Mouse (Mus musculus) hindbrain, embryonic 16.5 days (tissue): ENCODE measurements around the gene Ccdc146. TPM values are rescaled to one million over a fixed set of nuclear protein-coding genes. Genes with fewer than 3 reads are reported as not detected.

ENCODE experiments used
- ATAC-seq: fragments of 200-750 bp; cut with Nextera tagmentation; 2 replicates; pipeline ENCODE4 v1.8.0; 2017; ENCODE audit warnings: moderate TSS enrichment, moderate library complexity
- H3K27ac ChIP-seq: fragments of 300-500 bp; sonication (generic); 2 replicates; pipeline ENCODE4 v1.5.1; 2014; ENCODE audit warnings: low read depth, mild to moderate bottlenecking, control low read depth, low read length, moderate library complexity
- H3K27me3 ChIP-seq: fragments of 300-500 bp; sonication (generic); replicated peaks from 2 replicates; pipeline ENCODE4 v1.6.1; 2014; ENCODE audit warnings: low read length; ENCODE audit not compliant: control insufficient read depth, insufficient read depth
- H3K36me3 ChIP-seq: fragments of 300-500 bp; sonication (generic); 2 replicates; pipeline ENCODE4 v1.6.1; 2014; ENCODE audit warnings: mild to moderate bottlenecking, low read length, moderate library complexity, mixed read lengths; ENCODE audit not compliant: control insufficient read depth, insufficient read depth
- H3K4me1 ChIP-seq: fragments of 300-500 bp; sonication (generic); 2 replicates; pipeline ENCODE4 v1.6.1; 2014; ENCODE audit warnings: low read depth, low read length; ENCODE audit not compliant: control insufficient read depth, insufficient read depth
- H3K4me2 ChIP-seq: fragments of 300-500 bp; sonication (generic); 2 replicates; pipeline ENCODE4 v1.6.1; 2014; ENCODE audit warnings: mild to moderate bottlenecking, low read length, control low read depth, moderate library complexity
- H3K4me3 ChIP-seq: fragments of 300-500 bp; sonication (generic); 2 replicates; pipeline ENCODE4 v1.5.1; 2014; ENCODE audit warnings: mild to moderate bottlenecking, low read length, control low read depth, moderate library complexity
- H3K9ac ChIP-seq: fragments of 300-500 bp; sonication (generic); 2 replicates; pipeline ENCODE4 v1.6.1; 2014; ENCODE audit warnings: low read depth, mild to moderate bottlenecking, control low read depth, low read length, moderate library complexity
- H3K9me3 ChIP-seq: fragments of 300-500 bp; sonication (generic); 2 replicates; pipeline ENCODE4 v1.6.1; 2014; ENCODE audit warnings: mild to moderate bottlenecking, low read length, moderate library complexity; ENCODE audit not compliant: control insufficient read depth
- WGBS: fragments of 180-500 bp; shearing (Covaris S2); extraction: QIAGEN DNeasy Blood & Tissue Kit; methylation state at CpG from one replicate; pipeline ENCODE4 v1.1.7; 2014; 5-methylcytosine and 5-hydroxymethylcytosine counted together
- polyA plus RNA-seq: library from polyadenylated mRNA; unstranded; fragments of >200 nt; fragmentation: Nextera tagmentation; extraction: Ambion mirVana; gene quantifications from 2 replicates; pipeline ENCODE4 v1.2.1, GENCODE M21; 2015

The Ccdc146 gene
- polyA plus RNA-seq, 1 experiment from 2014 or later: 0.75 TPM

DNA sequence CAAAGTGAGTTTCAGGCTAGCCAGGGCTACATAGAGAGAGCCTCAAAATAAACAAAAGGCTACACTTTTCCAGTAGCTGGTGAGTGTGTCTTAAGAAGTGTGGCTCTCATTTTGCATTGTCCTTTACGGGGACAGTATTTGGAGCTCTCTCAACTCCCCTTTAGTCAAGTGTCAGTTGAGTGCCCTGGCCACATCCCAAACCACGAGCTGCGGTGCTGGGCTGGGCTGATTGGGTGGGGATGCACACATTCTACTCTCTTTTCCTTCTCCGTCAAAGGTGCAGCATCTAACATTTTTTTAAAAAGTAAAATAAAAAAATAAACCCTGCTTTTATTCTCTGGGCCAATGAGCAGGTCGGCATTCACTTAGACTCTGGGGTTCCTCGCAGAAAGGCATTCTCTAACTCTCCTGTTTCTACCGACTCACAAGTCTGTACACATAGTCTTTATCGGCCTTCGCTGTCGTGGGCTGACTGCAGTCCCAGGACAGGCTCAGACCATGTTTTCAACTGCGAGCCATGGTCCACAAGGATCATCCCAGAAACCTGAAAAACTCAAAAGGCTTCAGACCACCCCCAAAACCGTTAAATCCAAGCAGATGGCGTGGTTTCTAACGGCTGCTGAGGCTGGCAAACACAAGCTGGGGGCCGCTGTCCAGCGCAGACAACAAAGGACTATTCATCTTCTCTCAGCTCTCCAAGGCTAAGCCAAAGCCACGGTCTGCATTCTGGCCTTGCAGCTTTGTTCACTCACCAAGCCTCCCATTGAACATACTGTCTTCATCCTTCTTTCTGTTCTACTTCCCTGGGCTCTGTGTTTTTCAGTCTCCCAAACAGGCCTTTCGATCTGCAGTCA, 161.0 kb downstream of the Ccdc146 start:
- peak overlapping the region; percentile 56 for H3K27ac ChIP-seq
- 27% methylated on average over 18 of the region's 18 CpGs for WGBS
- no peak overlapping the region for H3K4me3 ChIP-seq
- ATAC-seq: peak; percentile 83
- no peaks in the 10 kb centered on the region for H3K36me3 ChIP-seq
- H3K4me2 ChIP-seq: 0 out of 2 replicates have a peak overlapping the region, but pooled peaks have one; percentile 17
- H3K9me3 ChIP-seq: no peaks in the 10 kb centered on the region
- peaks cover 7% of the 10 kb centered on the region for H3K4me1 ChIP-seq
- H3K9ac ChIP-seq: 0 out of 2 replicates have a peak overlapping the region, but pooled peaks have one; percentile 27
- H3K27me3 ChIP-seq: no peaks in the 10 kb centered on the region

DNA sequence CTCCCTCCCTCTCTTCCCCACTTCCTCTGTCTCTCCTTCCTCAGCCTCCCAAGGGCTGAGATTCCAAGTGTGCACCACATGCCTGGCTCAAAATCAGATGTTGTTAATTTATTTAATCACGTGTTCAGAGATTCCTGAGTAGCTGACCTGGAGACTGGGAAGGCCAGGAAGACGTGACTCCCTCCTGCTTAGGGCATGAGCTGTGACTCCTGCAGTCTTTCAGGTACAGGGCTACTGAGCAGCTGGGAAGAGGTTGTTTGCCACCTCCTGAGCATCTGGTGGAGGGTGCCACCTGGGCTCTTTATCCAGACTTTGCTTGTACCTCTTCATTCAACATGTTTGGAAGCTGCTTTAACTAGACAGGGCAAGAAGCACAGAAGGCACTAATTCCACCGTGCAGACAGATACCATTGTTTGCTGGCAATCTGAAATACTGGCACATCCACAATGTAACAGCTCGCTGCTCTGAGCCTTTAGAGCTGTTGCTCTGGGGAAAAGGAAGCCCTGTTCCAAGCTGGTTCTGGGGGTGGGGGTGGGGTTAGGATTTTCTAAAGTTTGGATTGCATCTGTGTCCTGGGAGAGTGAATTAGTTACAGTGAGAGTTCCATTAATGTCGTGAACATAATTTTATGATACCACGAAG, 163.2 kb downstream of the Ccdc146 start:
- Histone ChIP-seq H3K36me3 (no peaks in the 10 kb centered on the region), H3K27ac (peak overlapping the region; percentile 51; the same call in 1 of the 2 replicates), H3K4me1 (peaks cover 7% of the 10 kb centered on the region), H3K9ac (no peak overlapping the region), H3K9me3 (no peaks in the 10 kb centered on the region), H3K27me3 (no peaks in the 10 kb centered on the region), H3K4me2 (no peak overlapping the region), H3K4me3 (no peak overlapping the region)
- 31% methylated on average over 6 of the region's 6 CpGs for WGBS
- 0 out of 2 replicates have a peak, but pooled peaks have one; percentile 21 for ATAC-seq

DNA sequence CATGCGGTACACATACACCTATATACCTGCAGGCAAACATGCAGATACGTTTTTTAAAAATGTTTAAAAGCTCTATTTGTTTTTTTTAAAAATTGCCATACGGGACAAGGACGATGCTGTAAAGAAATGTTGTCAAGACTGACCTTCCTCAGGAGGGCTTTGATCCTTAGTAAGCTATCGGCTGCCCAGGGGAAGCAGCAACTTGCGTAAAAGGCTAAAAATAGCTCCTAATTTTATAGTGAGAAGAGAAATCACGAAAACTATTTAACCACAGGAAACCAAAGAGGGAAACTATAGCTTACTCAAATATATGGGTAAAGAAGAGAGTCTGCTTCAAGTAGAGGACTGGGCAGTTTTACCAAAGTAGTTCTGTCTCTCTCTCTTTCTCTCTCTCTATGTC, 163.7 kb downstream of the Ccdc146 start:
- no peaks in the 10 kb centered on the region for H3K36me3 ChIP-seq
- no peak overlapping the region for H3K4me3 ChIP-seq
- ATAC-seq: no peak
- no peak overlapping the region for H3K9ac ChIP-seq
- H3K4me1 ChIP-seq: peaks cover 7% of the 10 kb centered on the region
- no peak overlapping the region for H3K4me2 ChIP-seq
- H3K27ac ChIP-seq: no peak overlapping the region
- WGBS: 77% methylated on average over 7 of the region's 7 CpGs
- H3K9me3 ChIP-seq: no peaks in the 10 kb centered on the region
- H3K27me3 ChIP-seq: no peaks in the 10 kb centered on the region

DNA sequence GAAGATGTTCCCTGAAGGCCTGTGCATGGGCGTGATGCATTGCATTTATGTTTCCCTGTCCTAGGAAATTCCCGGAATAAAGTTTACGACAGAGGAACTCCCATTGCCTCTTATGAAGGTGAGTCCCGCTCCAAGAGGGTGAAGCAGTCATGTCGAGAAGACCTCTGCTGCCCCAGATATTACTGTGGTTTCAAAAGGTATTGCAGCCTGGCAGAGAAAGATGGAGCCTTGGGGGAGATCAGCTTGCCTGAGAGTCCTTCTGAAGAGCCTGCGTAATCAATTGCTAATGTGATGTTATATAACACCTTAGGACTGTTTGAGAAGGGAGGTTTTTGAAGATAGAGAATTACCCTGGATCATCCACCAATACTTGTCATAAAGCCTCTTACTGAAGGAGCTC, 166.7 kb downstream of the Ccdc146 start:
- H3K27me3 ChIP-seq: no peaks in the 10 kb centered on the region
- no peak overlapping the region for H3K9ac ChIP-seq
- no peak overlapping the region for H3K4me3 ChIP-seq
- peaks cover 7% of the 10 kb centered on the region for H3K4me1 ChIP-seq
- ATAC-seq: no peak
- H3K36me3 ChIP-seq: no peaks in the 10 kb centered on the region
- 64% methylated on average over 6 of the region's 6 CpGs for WGBS
- H3K4me2 ChIP-seq: no peak overlapping the region
- no peaks in the 10 kb centered on the region for H3K9me3 ChIP-seq
- H3K27ac ChIP-seq: no peak overlapping the region

DNA sequence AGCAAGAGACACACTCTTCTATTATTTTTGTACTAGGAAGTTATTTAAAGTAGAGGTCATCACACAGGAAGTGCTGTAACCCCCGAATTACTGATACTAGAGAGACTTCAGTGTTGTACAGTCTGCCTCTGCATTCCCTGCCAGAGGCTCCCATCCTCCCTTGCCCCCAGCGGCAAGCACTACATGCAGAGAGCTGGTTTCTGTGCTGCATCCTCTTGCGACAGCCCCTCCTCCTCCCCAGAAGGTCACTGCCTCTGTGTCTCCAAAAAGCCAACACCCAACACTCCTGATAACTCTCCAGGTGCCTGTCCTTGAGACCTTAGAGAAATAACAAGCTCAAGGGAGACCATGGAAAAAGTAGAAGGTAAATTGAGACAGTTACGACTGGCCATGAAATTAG, 167.4 kb downstream of the Ccdc146 start:
- Histone ChIP-seq H3K4me3 (no peak overlapping the region), H3K27ac (no peak overlapping the region), H3K27me3 (no peaks in the 10 kb centered on the region), H3K9ac (no peak overlapping the region), H3K4me2 (no peak overlapping the region), H3K4me1 (peaks cover 7% of the 10 kb centered on the region), H3K36me3 (no peaks in the 10 kb centered on the region), H3K9me3 (no peaks in the 10 kb centered on the region)
- 68% methylated on average over 4 of the region's 4 CpGs for WGBS
- no peak for ATAC-seq

DNA sequence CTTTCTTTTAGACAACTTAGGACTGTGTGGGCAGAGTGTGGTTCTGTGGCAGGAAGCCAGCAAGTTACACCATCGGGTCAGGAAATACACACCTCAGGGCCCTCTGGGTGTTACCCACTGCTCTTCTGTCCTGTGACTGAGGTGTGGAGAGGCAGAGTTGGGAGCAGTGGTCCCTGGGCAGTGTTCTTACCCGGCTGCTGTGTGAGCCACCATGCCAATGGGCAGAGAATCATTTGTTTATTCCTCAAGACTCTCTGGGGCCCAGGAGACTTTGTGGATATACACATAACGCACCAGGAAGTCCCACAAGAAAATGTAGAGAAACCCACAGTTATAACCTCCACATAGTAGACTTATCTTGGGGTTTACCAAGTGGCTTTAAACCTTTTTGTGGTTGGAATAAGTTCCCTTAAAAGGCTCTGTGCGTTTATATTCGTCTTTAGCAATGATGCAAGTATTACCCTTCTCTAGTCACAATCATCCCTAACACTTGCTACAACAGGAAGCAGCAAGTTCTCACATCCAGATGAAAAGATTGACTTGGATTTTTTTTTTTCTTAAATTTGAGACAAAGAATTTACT, 168.8 kb downstream of the Ccdc146 start:
- no peak overlapping the region for H3K4me3 ChIP-seq
- H3K36me3 ChIP-seq: no peaks in the 10 kb centered on the region
- no peak overlapping the region for H3K27ac ChIP-seq
- WGBS: 91% methylated on average over 5 of the region's 5 CpGs
- no peaks in the 10 kb centered on the region for H3K4me1 ChIP-seq
- H3K4me2 ChIP-seq: no peak overlapping the region
- no peak overlapping the region for H3K9ac ChIP-seq
- no peak for ATAC-seq
- no peaks in the 10 kb centered on the region for H3K27me3 ChIP-seq
- no peaks in the 10 kb centered on the region for H3K9me3 ChIP-seq

DNA sequence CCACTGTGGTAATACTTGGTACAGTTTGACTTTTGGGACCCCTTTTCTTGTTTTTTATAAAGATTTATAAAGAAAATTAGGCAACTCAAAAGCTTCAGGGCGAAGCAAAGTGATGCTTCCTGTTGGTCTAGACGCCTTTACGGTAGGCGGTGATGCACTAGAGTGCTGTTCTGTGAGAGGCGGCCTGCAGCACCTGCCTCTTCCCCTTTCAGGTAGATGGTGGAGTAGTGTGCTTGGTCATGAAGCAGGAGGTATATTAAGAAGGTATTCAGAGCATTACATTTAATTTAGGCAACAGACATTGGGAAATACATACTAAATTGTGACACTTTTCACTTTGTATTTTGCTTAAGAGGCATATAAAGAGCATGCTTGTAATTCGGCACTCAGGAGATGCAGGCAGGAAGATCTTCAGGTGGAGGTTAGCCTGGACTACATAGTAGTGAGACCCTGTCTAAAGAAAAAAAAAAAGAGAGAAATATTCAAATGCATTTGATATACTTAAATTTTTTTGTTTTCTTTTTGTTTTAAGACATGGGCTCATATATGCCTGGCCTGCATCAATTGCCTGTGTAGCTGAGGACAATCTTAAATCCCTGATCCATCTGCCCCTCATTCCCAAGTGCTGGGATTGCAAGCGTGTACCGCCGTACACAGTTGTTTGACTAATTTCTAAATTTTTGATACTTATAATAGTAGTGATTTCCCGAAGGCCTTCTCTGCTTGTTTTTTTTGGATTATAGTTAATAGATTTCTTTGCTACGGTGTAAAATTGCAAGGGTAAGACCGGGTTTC, 169.5 kb downstream of the Ccdc146 start:
- Histone ChIP-seq H3K4me3 (no peak overlapping the region), H3K4me1 (no peaks in the 10 kb centered on the region), H3K27me3 (no peaks in the 10 kb centered on the region), H3K9ac (no peak overlapping the region), H3K4me2 (no peak overlapping the region), H3K36me3 (no peaks in the 10 kb centered on the region), H3K27ac (no peak overlapping the region), H3K9me3 (no peaks in the 10 kb centered on the region)
- ATAC-seq: no peak
- WGBS: 92% methylated on average over 12 of the region's 12 CpGs

DNA sequence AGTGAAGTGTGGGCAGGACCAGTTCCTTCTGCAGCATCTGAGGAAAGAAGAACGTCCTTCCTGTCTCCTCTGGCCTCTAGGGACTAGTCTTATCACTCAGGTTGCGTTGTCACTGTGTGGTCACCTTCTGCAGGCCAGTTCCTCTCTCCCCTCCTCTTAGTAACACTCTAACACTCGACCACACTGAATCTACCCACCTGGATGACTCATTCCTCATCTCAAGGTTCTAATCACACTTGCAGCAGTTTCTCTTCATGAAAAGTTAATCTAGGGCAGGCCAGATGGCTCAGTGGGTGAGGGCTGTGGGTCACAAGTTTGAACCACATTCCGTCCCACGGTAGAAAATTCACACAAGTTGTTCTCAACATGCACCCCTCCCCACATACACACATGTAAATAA, 175.6 kb downstream of the Ccdc146 start:
- H3K9ac ChIP-seq: no peak overlapping the region
- WGBS: 70% methylated on average over 5 of the region's 5 CpGs
- H3K4me3 ChIP-seq: no peak overlapping the region
- H3K27me3 ChIP-seq: no peaks in the 10 kb centered on the region
- no peaks in the 10 kb centered on the region for H3K36me3 ChIP-seq
- no peaks in the 10 kb centered on the region for H3K4me1 ChIP-seq
- no peak for ATAC-seq
- no peak overlapping the region for H3K27ac ChIP-seq
- H3K9me3 ChIP-seq: no peaks in the 10 kb centered on the region
- H3K4me2 ChIP-seq: no peak overlapping the region
